Mouse (Mus musculus) bone marrow, adult 2 months (tissue): ENCODE results near the gene Pi4kb. TPM values are rescaled to one million over a fixed set of nuclear protein-coding genes. Genes with fewer than 3 reads are reported as not detected.

Experiments used
- H3K27ac ChIP-seq: fragments of 200-500 bp; 2 replicates; pipeline ENCODE4 v1.5.1; 2012; ENCODE audit warnings: low read depth, mild to moderate bottlenecking, control low read depth, inconsistent platforms, low read length; ENCODE audit not compliant: control insufficient read depth, poor library complexity, insufficient read depth
- H3K4me1 ChIP-seq: fragments of 200-500 bp; 2 replicates; pipeline ENCODE4 v1.6.1; 2011; ENCODE audit warnings: low read length; ENCODE audit not compliant: control insufficient read depth, insufficient read depth
- H3K4me3 ChIP-seq: fragments of 200-500 bp; replicated peaks from 2 replicates; pipeline ENCODE3; 2011; ENCODE audit warnings: mild to moderate bottlenecking, low read depth, low read length, control low read depth; ENCODE audit not compliant: control insufficient read depth
- CTCF ChIP-seq: fragments of 200-500 bp; IDR thresholded peaks from 2 replicates; pipeline ENCODE4 v1.5.1; 2011; ENCODE audit warnings: low read length, control low read depth; ENCODE audit not compliant: control insufficient read depth, insufficient read depth
- POLR2A ChIP-seq: fragments of 200-500 bp; IDR thresholded peaks from 2 replicates; pipeline ENCODE4 v1.6.1; 2011; ENCODE audit warnings: low read depth, mild to moderate bottlenecking, control low read depth, low read length, borderline replicate concordance; ENCODE audit not compliant: control insufficient read depth
- WGBS: fragments of 180-500 bp; shearing (Covaris S2); methylation state at CpG from one replicate; pipeline ENCODE4 v1.1.7; 2018; 5-methylcytosine and 5-hydroxymethylcytosine counted together
- polyA plus RNA-seq: library from polyadenylated mRNA; stranded (reverse); fragments of >200 nt; gene quantifications from 2 replicates; pipeline ENCODE4 v1.2.4, GENCODE M21; 2011; ENCODE audit warnings: low replicate concordance; ENCODE audit not compliant: missing spikeins, insufficient read depth, insufficient read length

Gene Pi4kb
- polyA plus RNA-seq, 1 experiment, result 63.2 TPM

GRCm38 (mm10) chr3:95042838-95043229 is 68.3 kb downstream of the Pi4kb start:
- Histone ChIP-seq H3K4me3 (peak overlapping the region; percentile 95), H3K27ac (peak overlapping the region; percentile 75; the same call in 1 of the 2 replicates), H3K4me1 (peaks cover 2% of the 10 kb centered on the region; the same call in 1 of the 2 replicates)
- WGBS, result 2% methylated on average over 7 of the region's 7 CpGs
- TF ChIP-seq POLR2A, result no peak
- no peak for TF ChIP-seq CTCF

GRCm38 (mm10) chr3:95043251-95043650 is 68.7 kb downstream of the Pi4kb start:
- H3K4me3 ChIP-seq, result no peak overlapping the region
- H3K4me1 ChIP-seq, result peaks cover 3% of the 10 kb centered on the region; the same call in 1 of the 2 replicates
- peak overlapping the region; percentile 65; the same call in 1 of the 2 replicates for H3K27ac ChIP-seq
- WGBS, result 34% methylated on average over 6 of the region's 6 CpGs
- TF ChIP-seq POLR2A, result no peak
- no peak for TF ChIP-seq CTCF

DNA sequence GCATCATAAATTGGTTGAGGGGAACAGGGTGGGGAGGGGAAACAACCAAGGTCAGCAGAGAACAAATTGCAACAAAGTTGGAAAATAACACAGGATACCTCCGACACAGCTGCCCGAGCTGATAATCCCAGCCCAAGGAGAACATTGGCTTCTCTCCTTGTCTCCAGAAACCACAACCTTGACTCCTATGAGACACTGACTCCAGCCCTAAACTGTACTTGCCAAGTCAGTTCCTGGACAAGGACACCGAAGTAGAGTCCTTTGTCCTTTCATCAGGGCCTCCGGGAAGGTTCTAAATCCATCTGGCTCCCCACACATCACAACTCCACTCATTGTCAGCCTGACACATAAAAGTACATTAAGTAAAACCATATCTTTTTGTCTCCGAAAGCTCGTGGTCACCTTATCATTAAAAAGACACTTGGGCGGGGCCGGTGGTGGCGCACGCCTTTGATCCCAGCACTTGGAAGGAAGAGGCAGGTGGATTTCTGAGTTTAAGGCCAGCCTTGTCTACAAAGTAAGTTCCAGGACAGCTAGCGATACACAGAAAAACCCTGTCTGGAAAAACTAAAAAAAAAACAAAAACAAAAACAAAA is 72.0 kb downstream of the Pi4kb start:
- H3K4me1 ChIP-seq, result peaks cover 3% of the 10 kb centered on the region; the same call in 1 of the 2 replicates
- 58% methylated on average over 11 of the region's 11 CpGs for WGBS
- TF ChIP-seq CTCF, result no peak
- TF ChIP-seq POLR2A, result no peak
- H3K27ac ChIP-seq, result no peak overlapping the region
- H3K4me3 ChIP-seq, result no peak overlapping the region

DNA sequence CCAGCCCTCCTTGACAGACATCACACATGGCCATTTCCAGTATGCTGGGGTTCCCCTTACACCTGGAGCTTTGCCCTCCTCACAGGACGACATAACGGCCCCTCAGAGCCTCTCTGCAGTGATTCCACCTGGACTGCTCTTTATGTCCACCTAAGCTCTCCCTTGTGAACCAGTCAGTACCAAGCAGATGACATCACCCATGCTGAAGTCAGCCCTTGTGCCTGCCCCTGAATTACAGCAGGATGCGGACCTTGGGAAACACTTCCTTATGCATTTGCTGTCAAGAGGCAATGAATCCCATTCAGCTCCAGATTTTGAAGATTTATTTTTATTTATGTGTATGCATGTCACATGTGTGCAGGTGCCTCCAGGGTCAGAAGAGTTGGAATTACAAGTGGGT is 73.4 kb downstream of the Pi4kb start:
- Histone ChIP-seq H3K27ac (no peak overlapping the region), H3K4me3 (no peak overlapping the region), H3K4me1 (peaks cover 1% of the 10 kb centered on the region; the same call in 1 of the 2 replicates)
- WGBS, result 68% methylated on average over 3 of the region's 3 CpGs
- TF ChIP-seq CTCF, result no peak

GRCm38 (mm10) chr3:95052959-95053358 is 78.4 kb downstream of the Pi4kb start:
- no peak overlapping the region for H3K27ac ChIP-seq
- no peaks in the 10 kb centered on the region; the same call in 1 of the 2 replicates for H3K4me1 ChIP-seq
- TF ChIP-seq POLR2A (no peak), CTCF (no peak)
- 45% methylated on average over 1 of the region's 1 CpGs for WGBS
- no peak overlapping the region for H3K4me3 ChIP-seq

DNA sequence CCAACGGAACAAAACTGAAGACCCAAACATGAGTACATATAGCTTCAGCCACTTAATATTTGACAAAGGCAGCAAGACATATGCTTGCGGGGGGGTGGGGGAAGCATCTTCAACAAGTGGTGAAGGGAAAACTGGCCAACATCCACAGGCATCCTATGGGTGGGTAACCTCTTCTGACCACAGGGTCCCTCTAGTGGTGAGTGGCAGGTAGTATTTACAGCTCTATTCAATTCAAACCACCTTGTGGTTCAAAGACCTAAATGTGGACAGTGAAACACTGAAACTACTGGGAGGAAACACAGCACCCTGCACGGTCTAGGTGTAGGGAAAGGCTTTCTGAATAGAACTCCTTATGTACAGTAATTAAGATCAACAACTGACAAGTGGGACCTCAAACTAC is 79.2 kb downstream of the Pi4kb start:
- TF ChIP-seq CTCF, result peak; percentile 68
- no peak for TF ChIP-seq POLR2A
- Histone ChIP-seq H3K4me3 (no peak overlapping the region), H3K27ac (no peak overlapping the region), H3K4me1 (no peaks in the 10 kb centered on the region; the same call in 1 of the 2 replicates)
- 34% methylated on average over 3 of the region's 3 CpGs for WGBS

- Histone ChIP-seq H3K4me3 (no peak overlapping the region), H3K4me1 (no peaks in the 10 kb centered on the region; the same call in 1 of the 2 replicates), H3K27ac (no peak overlapping the region)
- TF ChIP-seq CTCF (no peak), POLR2A (no peak)
- 28% methylated on average over 10 of the region's 10 CpGs for WGBS
These were observed 80.1 kb downstream of the Pi4kb start for GRCm38 (mm10) chr3:95054481-95055260.

DNA sequence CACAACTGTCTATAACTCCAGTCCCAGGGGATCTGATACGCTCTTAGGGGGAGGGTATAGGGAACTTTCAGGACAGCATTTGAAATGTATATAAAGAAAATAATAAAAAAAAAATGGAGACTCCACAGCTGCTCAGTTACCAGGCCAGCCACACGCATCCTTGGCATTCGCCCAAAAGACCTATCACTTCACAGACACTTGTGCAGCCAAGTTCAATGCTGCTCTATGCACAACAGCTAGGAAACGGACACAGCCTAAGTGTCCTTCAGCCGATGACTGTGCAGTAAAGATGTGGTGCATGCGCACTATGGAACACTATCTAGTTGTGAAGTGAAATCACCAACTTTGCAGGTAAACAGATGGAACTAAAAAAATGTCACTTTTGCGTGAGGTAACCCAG is 81.7 kb downstream of the Pi4kb start:
- TF ChIP-seq POLR2A (no peak), CTCF (no peak)
- Histone ChIP-seq H3K4me1 (no peaks in the 10 kb centered on the region; the same call in 1 of the 2 replicates), H3K27ac (no peak overlapping the region), H3K4me3 (no peak overlapping the region)
- WGBS, result 64% methylated on average over 7 of the region's 7 CpGs

Other genes with a start within 250 kb of the Pi4kb start
- gene Cgn, start 188.2 kb upstream of the Pi4kb start, polyA plus RNA-seq, result 0.22 and 1.00 TPM in 2 replicates
- 10.3 and 16.8 TPM in 2 replicates for gene Pogz, start 137.2 kb upstream of the Pi4kb start, polyA plus RNA-seq
- 291 and 443 TPM in 2 replicates for gene Psmb4, start 87.8 kb upstream of the Pi4kb start, polyA plus RNA-seq
- 30.8 and 35.6 TPM in 2 replicates for gene Selenbp1, start 41.7 kb upstream of the Pi4kb start, polyA plus RNA-seq
- 4.5 and 22.2 TPM in 2 replicates for gene Rfx5, start 20.7 kb upstream of the Pi4kb start, polyA plus RNA-seq
- gene Zfp687, start 40.7 kb downstream of the Pi4kb start, polyA plus RNA-seq, result 10.6 and 21.1 TPM in 2 replicates
- 288 and 328 TPM in 2 replicates for gene Psmd4, start 67.9 kb downstream of the Pi4kb start, polyA plus RNA-seq
- gene Pip5k1a, start 132.2 kb downstream of the Pi4kb start, polyA plus RNA-seq, result 22.5 and 38.8 TPM in 2 replicates
- 17.0 and 39.0 TPM in 2 replicates for gene Vps72, start 136.3 kb downstream of the Pi4kb start, polyA plus RNA-seq
- gene Tmod4, start 149.7 kb downstream of the Pi4kb start, polyA plus RNA-seq, result 4.5 and 6.1 TPM in 2 replicates
- gene Scnm1, start 159.3 kb downstream of the Pi4kb start, polyA plus RNA-seq, result 72.6 and 130 TPM in 2 replicates
- 9.4 and 10.9 TPM in 2 replicates for gene Lysmd1, start 159.4 kb downstream of the Pi4kb start, polyA plus RNA-seq
- 11.7 and 41.8 TPM in 2 replicates for gene Tnfaip8l2, start 167.6 kb downstream of the Pi4kb start, polyA plus RNA-seq
- gene Sema6c, start 185.7 kb downstream of the Pi4kb start, polyA plus RNA-seq, result 0.49 and 1.2 TPM in 2 replicates
- 28.4 and 28.5 TPM in 2 replicates for gene Gabpb2, start 243.2 kb downstream of the Pi4kb start, polyA plus RNA-seq